Mouse (Mus musculus) thymus, postnatal 4 days (tissue): Measurements from ENCODE around the gene Olfr519.

Source experiments
- DNase-seq: peaks from one replicate; pipeline ENCODE4 v3.0.0; 2021

Gene Olfr519

GRCm38 (mm10) chr7:108894320-108894719, at the start of gene Olfr519:
Gene Olfr519, minus strand, starts transcription at chr7:108894420.
- no peak for DNase-seq

- DNase-seq, result peak; percentile 35
These were observed 49.8 kb upstream of the Olfr519 start for GRCm38 (mm10) chr7:108944002-108944401.

GRCm38 (mm10) chr7:108941466-108941865, 47.2 kb upstream of the Olfr519 start:
- DNase-seq, result no peak

- no peak for DNase-seq
These were observed 42.4 kb upstream of the Olfr519 start for GRCm38 (mm10) chr7:108936591-108936990.

GRCm38 (mm10) chr7:108935411-108935810, 41.2 kb upstream of the Olfr519 start:
- DNase-seq, result no peak

- no peak for DNase-seq
These were observed 40.6 kb upstream of the Olfr519 start for GRCm38 (mm10) chr7:108934836-108935235.

- peak; percentile 93 for DNase-seq
These were observed 39.8 kb upstream of the Olfr519 start, which contains the start of gene Eif3f for GRCm38 (mm10) chr7:108933794-108934731. Gene Eif3f, plus strand, starts transcription at chr7:108934417.

- DNase-seq, result no peak
These were observed 35.6 kb upstream of the Olfr519 start, which contains the start of gene Nlrp10 for GRCm38 (mm10) chr7:108929726-108930393. Gene Nlrp10, minus strand, starts transcription at chr7:108930178.

- no peak for DNase-seq
These were observed 34.3 kb upstream of the Olfr519 start for GRCm38 (mm10) chr7:108928280-108929188.

- no peak for DNase-seq
These were observed 32.8 kb upstream of the Olfr519 start for GRCm38 (mm10) chr7:108927043-108927442.

- no peak for DNase-seq
These were observed 9.7 kb upstream of the Olfr519 start for GRCm38 (mm10) chr7:108903969-108904368.

GRCm38 (mm10) chr7:108884906-108885305, 9.3 kb downstream of the Olfr519 start, which contains the start of gene Olfr518:
Gene Olfr518, minus strand, starts transcription at chr7:108885006.
- DNase-seq, result no peak

GRCm38 (mm10) chr7:108872279-108872678, 21.9 kb downstream of the Olfr519 start, which contains the start of gene Olfr517:
Gene Olfr517, minus strand, starts transcription at chr7:108872379.
- DNase-seq, result no peak

- DNase-seq, result no peak
These were observed 43.8 kb downstream of the Olfr519 start, which contains the start of gene Olfr516 for GRCm38 (mm10) chr7:108850429-108850828. Gene Olfr516, minus strand, starts transcription at chr7:108850529.
